Mouse (Mus musculus) spleen, adult 12 weeks (tissue): ENCODE results near the gene Islr.

Experiments
- DNase-seq: peaks from one replicate; pipeline ENCODE4 v3.0.0; 2022; ENCODE audit warnings: low spot score

Gene Islr

DNA sequence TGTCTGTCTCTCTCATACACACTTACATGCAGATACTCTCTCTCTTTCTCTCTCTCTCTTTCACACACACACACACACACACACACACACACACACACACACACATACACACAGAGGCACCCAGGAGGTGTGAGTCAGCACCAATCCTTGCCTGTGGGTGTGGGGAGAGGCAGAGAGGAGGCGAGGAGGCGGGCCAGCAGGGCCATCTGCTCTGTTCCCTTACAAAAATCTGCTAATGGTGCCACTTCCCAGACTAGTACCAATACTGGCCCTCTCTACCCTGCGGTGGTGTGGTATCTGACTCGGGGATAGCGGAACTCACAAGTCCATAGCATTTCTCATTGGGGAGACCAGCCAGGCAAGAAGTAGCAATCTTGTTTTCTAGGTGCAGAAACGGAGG, 92.7 kb downstream of the Islr start:
- DNase-seq, result no peak

DNA sequence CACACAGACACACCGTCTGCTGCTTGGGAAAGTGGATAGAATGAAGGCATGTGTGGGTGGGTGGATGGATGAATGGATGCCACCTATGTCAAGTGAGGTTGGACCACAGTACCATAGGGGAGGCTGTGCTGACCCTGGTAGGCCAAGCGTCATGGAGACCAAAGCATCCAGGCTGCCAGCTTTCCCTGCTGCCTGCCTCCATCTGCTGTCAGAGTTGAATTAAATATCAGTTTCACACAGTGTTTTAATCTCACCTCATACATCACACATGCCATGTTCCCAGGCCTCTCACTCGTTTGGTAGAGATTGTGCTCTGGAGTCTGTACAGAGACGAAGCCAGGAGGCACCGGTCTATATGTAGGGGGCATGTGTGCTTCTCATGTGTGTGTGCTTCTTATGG, 93.3 kb downstream of the Islr start:
- no peak for DNase-seq

DNA sequence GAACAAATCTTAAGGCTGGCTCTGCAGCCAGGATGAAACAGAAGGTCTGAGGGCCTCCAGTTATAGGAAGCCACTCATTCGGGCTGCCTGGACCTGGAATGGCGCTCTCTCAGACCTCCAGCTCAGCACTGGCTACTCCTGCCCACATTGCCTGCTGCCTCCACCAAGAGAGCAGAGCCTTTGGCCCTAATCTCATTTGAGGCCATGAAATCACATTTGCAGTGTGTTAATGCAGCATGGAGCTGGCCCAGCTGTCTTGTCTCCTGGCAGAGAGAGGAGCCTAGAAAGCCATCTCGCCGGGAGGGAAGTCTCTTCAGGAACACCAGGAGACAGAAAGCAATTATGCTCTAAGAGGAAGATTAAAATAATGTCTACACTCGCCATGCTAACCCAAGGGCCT, 96.6 kb downstream of the Islr start:
- DNase-seq, result no peak
